Comparison of ENCODE assay signal across 3 mouse cellular contexts in the genomic region with DNA sequence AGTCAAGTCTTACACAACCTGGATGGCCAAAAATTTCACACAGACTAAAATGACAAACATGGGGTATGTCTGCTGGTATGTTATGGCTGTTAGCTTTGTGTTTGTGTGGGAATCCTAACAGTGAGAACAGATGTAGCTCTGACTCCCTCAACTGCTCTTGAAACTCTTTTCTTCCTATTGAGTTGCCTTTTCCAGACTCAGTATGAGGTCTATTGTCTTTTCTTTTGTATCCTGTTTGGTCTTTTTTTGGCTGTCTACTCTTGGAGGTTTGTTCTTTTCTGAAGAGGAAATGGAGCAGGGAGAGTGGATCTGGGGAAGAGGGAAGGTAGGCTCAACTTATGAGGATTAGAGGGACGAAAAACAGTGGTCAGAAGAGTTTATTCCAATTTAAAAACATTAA.
DNase-seq lines count a peak whose midpoint lies in the region.

No protein-coding gene starts in this region.

- DNase-seq in R1 (ENCODE audit: low read depth, low spot score) (peak; percentile 77), ZHBTc4 (ENCODE audit: low read depth, low spot score) (peak; percentile 19)
- DNase-seq in brain, adult 2 months (ENCODE audit: low read depth, low spot score), result peak; percentile 1

Comparison
In these comparisons a context has a peak if more than half of its experiments do, and no peak if none do; other contexts are left out.
1. DNase-seq: peak in every context shown above with its lines; median percentile 77 in R1; 19 in ZHBTc4; 1 in brain, adult 2 months.